Mouse (Mus musculus) regulatory T cell (primary cell): ENCODE data around the gene Vangl1.
"Not testable (repeated sequence)": the region's sequence is repeated elsewhere in the genome, so short reads cannot be mapped to it uniquely, and the experiment has no call there.

Source experiments
- in situ Hi-C: fragments of 300-600 bp; cut with MboI, MseI; formaldehyde crosslinking; loops from one replicate; pipeline ENCODE4 v1.15.1; 2025; ENCODE audit warnings: high pct_unique_total_duplicates

Vangl1 gene

GRCm38 (mm10) chr3:102174118-102174865 is 30.2 kb downstream of the Vangl1 start:
- in situ Hi-C loops, result no loop called here

DNA sequence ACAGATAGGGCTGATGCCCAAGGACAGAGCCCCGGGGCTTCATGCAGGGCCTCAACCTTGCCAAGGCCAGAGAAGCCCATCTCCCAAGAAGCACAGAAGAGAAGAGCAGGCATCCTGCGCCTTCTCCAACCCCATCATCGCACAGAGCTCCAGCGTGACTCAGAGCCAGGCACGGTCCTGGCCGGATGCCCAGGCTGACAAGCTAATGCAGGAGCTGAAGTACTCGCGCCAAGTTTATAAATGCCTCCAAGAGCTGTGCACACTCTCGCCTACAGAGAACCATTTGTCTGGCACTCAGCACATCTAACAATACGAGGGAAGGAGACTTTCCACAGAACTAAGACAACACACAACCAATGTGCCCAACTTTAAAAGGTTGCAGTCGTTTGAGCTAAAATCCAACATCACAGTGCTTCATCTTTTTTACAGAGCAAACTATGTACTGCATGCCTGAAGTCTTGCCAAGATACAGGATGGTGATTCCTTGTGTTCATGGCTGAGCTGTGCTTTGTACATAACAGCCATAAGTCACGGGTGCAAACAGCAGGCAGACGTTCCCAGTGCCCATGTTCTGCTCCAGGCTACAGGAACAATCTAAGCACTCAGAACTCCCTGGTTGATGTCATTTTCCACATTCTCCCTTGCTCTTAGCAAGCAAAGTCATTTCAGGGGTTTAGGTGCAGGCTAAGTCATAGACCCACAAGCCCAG is 35.1 kb downstream of the Vangl1 start:
- in situ Hi-C loops, result no loop called here

DNA sequence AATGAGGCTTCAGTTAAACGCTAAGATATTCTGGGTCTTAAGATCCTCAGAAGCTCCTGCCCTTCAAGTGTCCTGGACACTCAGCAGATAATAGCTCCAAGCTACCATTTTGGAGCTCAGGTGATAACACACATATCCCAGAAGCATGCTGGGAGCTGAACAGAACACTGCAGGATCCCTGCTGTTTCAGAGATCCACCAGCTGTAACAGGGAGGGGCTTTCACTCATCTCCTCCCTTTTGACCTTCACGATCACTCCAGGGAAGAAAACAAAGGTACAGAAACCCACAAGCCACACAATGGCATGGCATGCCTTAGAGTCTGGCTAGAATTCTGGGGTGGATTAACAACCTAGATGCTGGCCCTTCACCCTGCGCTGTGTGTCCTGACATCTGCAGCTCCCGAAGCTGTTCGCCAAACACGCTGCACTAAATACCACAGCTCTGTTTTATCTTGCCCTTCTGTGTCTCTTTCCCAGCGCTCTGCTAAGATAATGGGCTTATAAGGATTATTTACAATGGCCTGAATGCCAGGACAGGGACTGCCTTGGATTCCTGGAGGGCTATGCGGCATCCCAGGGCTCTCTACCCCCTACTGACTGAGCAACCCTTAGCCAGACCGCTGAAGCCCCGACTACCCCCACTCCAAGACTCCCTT is 36.8 kb downstream of the Vangl1 start:
- in situ Hi-C loops, result no loop called here

DNA sequence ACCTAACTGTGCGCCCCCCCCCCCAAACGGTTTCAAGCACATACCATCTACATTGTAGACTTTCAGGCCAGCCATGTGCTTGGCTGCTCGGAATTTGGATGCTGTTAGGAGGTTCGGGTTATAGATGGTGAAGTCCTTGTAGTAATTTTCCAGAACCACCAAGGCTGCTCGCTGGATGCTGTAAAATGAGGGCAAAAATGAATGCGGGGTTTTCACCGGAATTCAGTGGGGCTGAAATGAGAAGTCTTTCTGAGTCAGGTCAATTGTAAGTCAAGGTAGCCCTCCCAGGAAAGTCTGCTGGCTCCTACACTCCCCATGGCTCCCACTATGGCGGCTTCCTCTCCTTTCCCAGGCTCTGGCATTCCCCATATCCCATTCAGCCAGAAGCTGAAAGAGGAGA is 37.7 kb downstream of the Vangl1 start:
- in situ Hi-C loops, result no loop called here

- in situ Hi-C loops, result no loop called here
Observed at GRCm38 (mm10) chr3:102166287-102166620, 38.2 kb downstream of the Vangl1 start.

DNA sequence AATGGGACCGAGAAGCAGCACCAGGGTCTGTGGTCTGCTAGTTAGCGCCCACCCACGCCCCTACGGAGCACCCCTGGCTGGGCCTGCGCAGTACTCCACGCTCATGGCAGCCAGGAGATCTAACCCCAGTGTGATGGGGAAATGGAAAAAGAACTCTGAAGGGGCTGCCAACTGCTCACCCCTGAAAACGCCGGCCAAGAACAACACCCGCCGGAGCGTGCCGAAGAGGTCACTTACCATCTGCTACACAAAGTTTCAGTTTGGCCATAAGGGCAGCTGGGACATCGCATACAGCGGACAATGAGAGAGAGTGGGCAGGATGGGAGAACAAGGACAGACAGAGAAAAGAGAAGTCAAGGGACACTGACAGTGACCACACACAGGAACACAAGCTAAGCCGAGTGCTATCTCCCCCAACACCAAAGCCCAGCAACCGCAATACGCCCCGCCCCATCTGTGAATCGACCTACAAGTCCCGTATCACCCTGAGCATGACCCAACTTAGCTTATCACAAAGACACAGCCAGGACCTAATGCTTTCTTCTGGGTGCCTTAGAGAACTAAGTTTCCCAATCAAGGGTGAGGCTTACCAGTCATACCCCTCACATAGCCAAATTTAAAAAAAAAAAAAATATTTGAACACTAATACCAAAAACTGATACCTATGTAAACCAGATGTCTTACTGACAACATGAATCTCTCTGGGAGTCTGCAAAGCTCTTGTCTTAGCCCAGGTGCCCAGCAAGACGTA is 38.8 kb downstream of the Vangl1 start:
- in situ Hi-C loops, result no loop called here

- in situ Hi-C loops, result no loop called here
Observed at GRCm38 (mm10) chr3:102164911-102165310, 39.6 kb downstream of the Vangl1 start.

- in situ Hi-C loops, result not testable (repeated sequence)
Observed at GRCm38 (mm10) chr3:102163861-102164260, 40.6 kb downstream of the Vangl1 start.

DNA sequence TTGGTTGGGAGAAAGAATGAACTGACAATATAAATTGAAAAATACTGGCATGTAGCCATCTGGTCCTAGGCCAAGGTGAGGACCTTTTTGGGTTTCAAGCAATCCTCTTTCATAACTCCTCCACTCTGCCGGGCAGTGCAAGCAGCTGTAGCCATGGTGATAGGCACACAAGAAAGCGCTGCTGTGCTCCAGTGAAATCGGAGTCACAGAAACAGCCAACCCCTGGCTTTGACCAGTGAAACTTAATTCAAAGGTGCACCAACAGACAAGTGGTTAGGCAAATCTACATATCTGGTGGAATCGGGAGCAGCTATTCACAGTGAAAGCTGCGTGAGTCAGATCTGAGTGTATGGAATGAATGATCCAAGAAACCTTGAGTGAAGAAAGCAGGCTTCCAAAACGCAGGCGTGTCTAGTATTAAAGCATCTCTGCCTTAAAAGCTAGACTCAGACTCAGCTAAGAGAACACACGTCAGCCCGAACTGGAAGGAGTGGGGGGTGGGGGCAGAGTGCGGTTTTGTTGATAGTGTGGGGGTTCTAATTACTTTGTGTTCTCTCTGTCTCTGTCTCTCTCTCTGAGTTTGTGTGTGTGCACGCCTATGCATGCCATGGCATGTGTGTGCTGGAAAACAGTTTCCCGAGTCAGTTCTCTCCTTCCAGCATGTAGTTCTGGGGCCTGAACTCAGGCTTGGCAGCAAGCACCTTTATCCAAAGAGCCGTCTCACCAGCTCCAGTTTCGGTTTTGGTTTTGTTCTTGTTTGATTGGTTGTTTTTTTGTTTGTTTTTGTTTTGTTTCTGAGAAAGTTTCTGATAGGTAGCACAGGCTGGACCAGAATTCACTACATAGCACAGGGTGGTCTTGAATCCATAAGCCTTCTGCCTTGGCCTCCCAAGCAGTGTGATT is 44.8 kb downstream of the Vangl1 start:
- in situ Hi-C loops, result no loop called here

- in situ Hi-C loops, result no loop called here
Observed at GRCm38 (mm10) chr3:102158759-102159422, 45.6 kb downstream of the Vangl1 start.

DNA sequence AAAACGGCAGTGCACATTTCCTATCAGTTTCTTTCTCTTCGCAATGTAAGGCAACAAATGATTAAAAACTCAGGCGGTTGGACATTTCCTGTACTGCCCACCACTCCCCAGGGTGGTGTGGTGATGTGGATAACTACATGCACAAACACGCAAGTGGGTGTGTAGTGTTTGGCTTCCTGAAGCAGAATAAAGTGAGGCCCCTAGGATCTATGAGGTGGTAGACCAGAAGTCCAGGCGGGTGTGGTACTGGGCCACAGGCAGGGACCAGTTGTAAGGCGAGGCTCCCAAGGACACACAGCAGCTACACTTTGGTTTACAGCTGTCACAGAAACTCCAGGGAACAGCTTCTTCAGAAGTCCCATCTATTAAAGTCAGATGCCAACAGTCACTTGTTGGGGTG is 46.8 kb downstream of the Vangl1 start:
- in situ Hi-C loops, result no loop called here

DNA sequence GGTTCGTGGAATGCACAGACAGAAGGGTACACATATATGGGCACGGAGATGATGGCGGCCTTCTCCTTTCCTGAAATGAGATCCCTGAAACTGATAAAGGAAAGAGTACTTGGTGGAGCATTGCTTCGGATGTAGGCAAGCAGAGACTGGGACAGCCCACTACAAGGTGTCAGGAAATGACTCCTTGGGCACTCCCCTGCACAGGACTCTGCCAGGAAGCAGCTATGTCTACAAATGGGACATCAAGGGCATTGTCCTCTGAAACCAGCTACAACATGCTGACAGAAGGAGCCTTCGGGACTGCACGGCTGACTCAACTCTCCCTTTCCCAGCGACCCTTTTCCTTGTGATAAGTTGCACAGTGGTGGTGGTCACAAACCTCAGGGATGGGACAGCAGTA is 47.8 kb downstream of the Vangl1 start:
- in situ Hi-C loops, result no loop called here

GRCm38 (mm10) chr3:102154107-102154506 is 50.4 kb downstream of the Vangl1 start:
- in situ Hi-C loops, result no loop called here

- in situ Hi-C loops, result no loop called here
Observed at GRCm38 (mm10) chr3:102152872-102153271, 51.6 kb downstream of the Vangl1 start.

DNA sequence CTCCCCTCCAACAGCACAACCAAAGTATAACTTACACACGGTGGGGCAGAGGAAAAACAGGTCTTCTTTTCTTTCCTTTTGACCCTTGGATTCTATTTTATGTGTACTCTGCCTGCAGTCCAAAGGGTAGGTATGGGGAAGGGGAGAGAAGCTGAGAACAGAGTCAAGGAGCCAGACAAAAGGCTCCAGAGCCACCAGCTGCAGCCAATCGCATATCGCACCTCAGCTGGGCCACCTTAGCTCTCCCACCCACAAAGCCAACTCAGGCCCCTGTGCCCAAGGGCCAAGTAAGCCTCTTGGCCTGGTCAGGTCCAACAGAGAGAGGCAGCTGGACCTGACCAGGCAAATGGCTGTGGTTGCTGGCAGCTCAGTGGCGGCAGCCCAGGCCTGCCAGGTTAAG is 52.0 kb downstream of the Vangl1 start:
- in situ Hi-C loops, result no loop called here

DNA sequence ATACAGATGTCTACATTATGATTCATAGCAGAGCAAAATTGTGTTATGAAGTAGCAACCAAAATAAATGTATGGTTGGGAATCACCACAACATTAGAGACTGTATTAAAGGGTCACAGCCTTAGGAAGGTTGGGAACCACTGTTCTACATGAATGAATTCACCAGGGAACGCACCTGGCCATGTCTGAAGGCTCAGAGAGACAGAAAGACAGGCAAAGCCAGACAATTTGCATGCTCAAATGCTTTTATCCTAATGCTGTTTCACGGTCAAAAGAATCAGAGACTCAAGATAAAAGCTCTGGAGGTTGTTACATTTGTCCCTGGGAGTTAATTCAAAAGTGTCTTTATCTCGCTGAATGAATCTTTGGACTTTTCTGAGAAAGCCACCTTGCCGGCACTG is 52.6 kb downstream of the Vangl1 start:
- in situ Hi-C loops, result no loop called here

- in situ Hi-C loops, result no loop called here
Observed at GRCm38 (mm10) chr3:102149941-102150340, 54.6 kb downstream of the Vangl1 start.

- in situ Hi-C loops, result no loop called here
Observed at GRCm38 (mm10) chr3:102147189-102147588, 57.3 kb downstream of the Vangl1 start.

DNA sequence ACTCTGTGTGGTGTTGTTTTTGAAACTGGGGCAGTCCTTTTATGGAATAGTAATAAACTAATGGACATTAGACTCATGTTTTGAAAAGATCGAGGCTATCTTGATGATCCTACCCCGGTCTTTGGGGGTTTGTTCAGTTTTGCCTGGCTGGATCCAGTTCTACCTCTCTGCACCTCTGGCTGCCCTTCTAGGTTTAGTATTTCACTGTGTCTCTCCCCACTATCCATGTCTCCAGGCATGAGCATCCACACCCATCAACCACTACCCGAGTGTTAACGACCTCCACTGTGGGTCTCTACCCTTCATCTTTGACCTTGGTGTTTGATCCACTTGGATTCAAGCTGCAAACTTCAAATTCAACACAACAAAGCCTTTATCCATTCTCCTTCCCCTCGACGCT is 58.1 kb downstream of the Vangl1 start:
- in situ Hi-C loops, result no loop called here

DNA sequence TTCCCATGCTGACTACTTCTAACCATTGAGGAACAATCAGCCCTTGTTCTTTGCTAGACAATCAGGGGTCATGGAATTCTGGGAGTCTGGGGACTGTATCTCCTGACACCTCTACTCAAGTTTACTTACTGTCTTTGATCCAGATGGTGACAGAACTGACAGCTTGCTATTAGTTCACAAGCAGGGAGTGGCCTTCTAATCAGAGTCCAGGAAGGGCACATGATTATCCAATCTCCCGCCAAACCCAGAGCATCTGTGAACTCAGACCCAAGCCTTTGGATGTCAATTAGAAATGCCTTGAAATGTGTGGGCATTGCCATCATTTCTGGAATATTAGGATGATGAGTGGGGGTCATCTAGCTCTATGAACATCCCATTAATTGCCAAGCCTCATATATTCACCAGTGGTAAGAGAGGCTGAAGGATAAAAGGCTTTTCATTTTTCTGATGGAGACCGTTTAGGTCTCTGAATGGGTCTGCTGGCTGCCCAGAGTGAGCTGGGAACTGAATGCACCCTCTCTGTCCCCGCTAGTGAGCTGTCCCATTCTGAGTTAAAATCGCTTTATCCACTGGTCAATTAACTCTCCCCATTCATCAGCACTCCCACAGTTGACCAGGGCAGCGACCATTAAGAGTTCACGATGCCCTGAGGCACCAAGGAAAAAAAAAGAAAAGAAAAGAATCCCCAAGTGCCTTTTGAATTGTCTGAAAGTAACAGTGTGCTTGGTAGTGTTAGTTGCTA is 58.7 kb downstream of the Vangl1 start:
- in situ Hi-C loops, result no loop called here
